Mouse (Mus musculus) heart, embryonic 11.5 days (tissue): ENCODE measurements at regions not wholly inside any gene's neighbourhood (a gene's known extent, or its start where the extent isn't known, plus 50 kb on each side); places are given as distances from the start of the nearest gene placed in this dataset.

Experiments
- ATAC-seq: fragments of 200-750 bp; cut with Nextera tagmentation; replicated peaks from 2 replicates; pipeline ENCODE4 v1.8.0; 2017; ENCODE audit warnings: moderate library complexity; ENCODE audit not compliant: insufficient number of reproducible peaks, low FRiP score, low TSS enrichment
- H3K27ac ChIP-seq: fragments of 300-500 bp; sonication (generic); 2 replicates; pipeline ENCODE4 v1.5.1; 2014; ENCODE audit warnings: mild to moderate bottlenecking, low read depth, low read length
- H3K27me3 ChIP-seq: fragments of 300-500 bp; sonication (generic); 2 replicates; pipeline ENCODE4 v1.6.1; 2014; ENCODE audit warnings: mild to moderate bottlenecking, low read length, mixed read lengths; ENCODE audit not compliant: control insufficient read depth, insufficient read depth
- H3K36me3 ChIP-seq: fragments of 300-500 bp; sonication (generic); 2 replicates; pipeline ENCODE4 v1.6.1; 2014; ENCODE audit warnings: mild to moderate bottlenecking, low read length, moderate library complexity, mixed read lengths; ENCODE audit not compliant: control insufficient read depth, insufficient read depth
- H3K4me1 ChIP-seq: fragments of 300-500 bp; sonication (generic); 2 replicates; pipeline ENCODE4 v1.6.1; 2014; ENCODE audit warnings: low read length; ENCODE audit not compliant: control insufficient read depth, insufficient read depth
- H3K4me2 ChIP-seq: fragments of 300-500 bp; sonication (generic); 2 replicates; pipeline ENCODE4 v1.6.1; 2014; ENCODE audit warnings: mild to moderate bottlenecking, moderate library complexity
- H3K4me3 ChIP-seq: fragments of 300-500 bp; sonication (generic); 2 replicates; pipeline ENCODE4 v1.5.1; 2014; ENCODE audit warnings: low read depth, low read length
- H3K9ac ChIP-seq: fragments of 300-500 bp; sonication (generic); 2 replicates; pipeline ENCODE4 v1.6.1; 2014; ENCODE audit warnings: mild to moderate bottlenecking, low read depth, low read length, moderate library complexity
- H3K9me3 ChIP-seq: fragments of 300-500 bp; sonication (generic); replicated peaks from 2 replicates; pipeline ENCODE4 v1.6.1; 2016; ENCODE audit warnings: low read length; ENCODE audit not compliant: control insufficient read depth
- WGBS: fragments of 180-500 bp; shearing (Covaris S2); extraction: QIAGEN DNeasy Blood & Tissue Kit; methylation state at CpG from one replicate; pipeline ENCODE4 v1.1.7; 2014; ENCODE audit not compliant: insufficient replicate concordance; 5-methylcytosine and 5-hydroxymethylcytosine counted together

DNA sequence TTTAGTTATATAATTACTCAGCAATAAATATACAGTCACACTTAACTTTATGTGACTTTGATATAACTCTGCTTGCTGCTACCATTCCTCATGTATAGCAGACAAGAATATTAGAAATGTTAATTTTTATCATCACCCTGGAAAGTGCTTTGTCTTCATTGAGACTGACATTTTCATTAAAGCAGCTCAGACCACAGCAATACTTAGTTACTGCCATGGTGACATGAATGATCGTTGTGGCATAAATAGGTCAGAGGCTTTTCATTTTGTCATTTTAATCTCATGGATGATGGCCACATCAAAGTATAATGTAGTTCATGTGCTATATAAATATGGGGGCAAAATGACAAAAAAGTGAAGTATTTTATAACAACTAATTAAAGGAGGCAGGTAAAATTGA lies 498.1 kb downstream of the Slc22a22 start:
- no peaks in the 10 kb centered on the region for H3K36me3 ChIP-seq
- no peak overlapping the region for H3K4me3 ChIP-seq
- 86% methylated on average over 1 of the region's 1 CpGs for WGBS
- no peak overlapping the region for H3K9ac ChIP-seq
- ATAC-seq, result no peak
- no peaks in the 10 kb centered on the region for H3K9me3 ChIP-seq
- no peaks in the 10 kb centered on the region for H3K4me1 ChIP-seq
- no peak overlapping the region for H3K27ac ChIP-seq
- no peak overlapping the region for H3K4me2 ChIP-seq
- H3K27me3 ChIP-seq, result no peaks in the 10 kb centered on the region

DNA sequence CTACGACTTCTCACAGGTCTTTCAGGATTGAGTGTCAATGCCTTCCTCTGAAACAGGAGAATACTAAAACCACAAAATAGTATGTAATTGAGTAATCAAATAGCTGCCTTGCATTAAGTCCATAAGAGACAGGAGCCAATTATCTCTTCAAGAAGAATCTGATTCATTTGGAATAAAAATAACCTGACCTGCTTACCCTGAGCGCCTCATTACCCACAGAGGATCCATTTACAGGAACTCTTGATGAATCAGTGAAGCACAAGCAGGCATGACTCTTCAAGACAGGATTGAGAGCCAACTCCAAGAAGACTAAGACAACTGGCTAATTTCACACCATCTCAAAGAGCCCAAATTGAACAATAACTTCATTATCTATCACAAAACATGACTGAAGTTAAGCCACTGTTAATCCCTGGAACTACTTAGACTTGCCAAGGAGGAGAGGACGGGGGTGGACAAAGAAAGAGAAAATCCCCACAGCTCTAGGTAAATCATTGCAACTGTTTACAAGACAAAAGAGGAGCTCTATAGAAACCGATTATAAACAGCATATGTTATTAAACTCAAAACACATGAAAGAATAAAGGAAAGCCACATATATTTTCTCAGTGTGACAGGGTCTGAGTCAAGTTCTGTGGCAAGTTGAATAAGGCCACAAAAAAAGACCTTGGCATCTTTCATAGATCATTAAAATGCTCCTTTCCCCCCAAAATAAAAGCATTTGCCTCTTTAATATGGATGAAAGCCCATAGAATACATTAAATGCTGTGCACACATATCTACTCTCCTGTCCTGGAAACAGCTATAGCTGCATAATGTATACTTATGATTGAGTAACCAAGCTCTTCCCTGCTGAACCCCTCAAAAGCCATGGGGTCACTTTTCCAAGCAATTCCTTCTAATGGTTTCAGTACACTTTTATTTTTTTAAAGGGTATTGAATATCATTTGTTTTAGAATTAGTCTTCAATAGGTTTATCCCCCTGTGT lies 501.7 kb downstream of the Slc22a22 start:
- no peak for ATAC-seq
- Histone ChIP-seq H3K4me1 (no peaks in the 10 kb centered on the region), H3K27ac (no peak overlapping the region), H3K27me3 (no peaks in the 10 kb centered on the region), H3K9ac (no peak overlapping the region), H3K9me3 (no peaks in the 10 kb centered on the region), H3K4me2 (no peak overlapping the region), H3K36me3 (no peaks in the 10 kb centered on the region), H3K4me3 (no peak overlapping the region)
- WGBS, result 70% methylated on average over 4 of the region's 4 CpGs

DNA sequence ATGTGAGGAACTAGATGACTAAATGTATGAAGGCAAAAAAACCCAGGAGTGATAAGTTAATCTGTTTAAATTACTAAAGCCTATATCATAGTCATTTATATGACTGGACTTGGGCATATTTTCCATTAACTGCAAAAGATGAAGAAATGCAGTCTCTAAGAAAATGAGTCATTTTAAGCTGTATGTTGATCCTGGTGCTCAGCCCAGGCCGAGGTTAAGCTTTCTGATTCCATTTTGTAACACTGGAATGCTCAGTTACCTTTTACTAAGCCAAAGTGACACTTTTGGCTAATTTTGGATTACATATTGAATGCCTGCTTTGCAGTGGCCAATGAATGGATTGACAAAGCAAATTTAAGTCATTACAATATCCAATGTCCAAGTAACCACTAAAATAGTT lies 507.3 kb downstream of the Slc22a22 start:
- Histone ChIP-seq H3K4me3 (no peak overlapping the region), H3K36me3 (no peaks in the 10 kb centered on the region), H3K4me1 (no peaks in the 10 kb centered on the region), H3K9ac (no peak overlapping the region), H3K4me2 (no peak overlapping the region), H3K27me3 (no peaks in the 10 kb centered on the region), H3K9me3 (no peaks in the 10 kb centered on the region), H3K27ac (no peak overlapping the region)
- no peak for ATAC-seq
- WGBS, result 78% methylated on average over 1 of the region's 1 CpGs

DNA sequence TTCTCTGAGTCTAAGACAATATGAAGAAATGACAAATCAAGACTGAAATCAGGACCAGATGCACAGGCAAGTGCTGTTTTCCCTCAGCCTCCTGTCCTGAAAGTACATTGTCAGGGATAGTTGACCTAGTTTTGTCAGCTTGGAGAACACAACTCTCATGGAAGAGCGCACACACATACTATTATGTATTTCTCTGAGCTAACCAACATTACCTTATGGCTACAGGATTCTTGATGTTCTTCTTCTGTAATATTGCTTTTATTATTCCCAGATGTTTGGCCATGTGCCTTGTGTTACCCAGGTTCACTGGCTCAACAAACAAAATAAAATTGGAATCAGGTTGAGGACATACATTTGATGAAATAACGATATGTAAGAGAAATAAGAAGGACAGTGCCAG lies 521.1 kb downstream of the Slc22a22 start:
- ATAC-seq, result no peak
- Histone ChIP-seq H3K9ac (no peak overlapping the region), H3K27ac (no peak overlapping the region), H3K27me3 (no peaks in the 10 kb centered on the region), H3K9me3 (no peaks in the 10 kb centered on the region), H3K36me3 (no peaks in the 10 kb centered on the region), H3K4me3 (no peak overlapping the region), H3K4me1 (no peaks in the 10 kb centered on the region), H3K4me2 (no peak overlapping the region)
- WGBS, result 84% methylated on average over 2 of the region's 2 CpGs

DNA sequence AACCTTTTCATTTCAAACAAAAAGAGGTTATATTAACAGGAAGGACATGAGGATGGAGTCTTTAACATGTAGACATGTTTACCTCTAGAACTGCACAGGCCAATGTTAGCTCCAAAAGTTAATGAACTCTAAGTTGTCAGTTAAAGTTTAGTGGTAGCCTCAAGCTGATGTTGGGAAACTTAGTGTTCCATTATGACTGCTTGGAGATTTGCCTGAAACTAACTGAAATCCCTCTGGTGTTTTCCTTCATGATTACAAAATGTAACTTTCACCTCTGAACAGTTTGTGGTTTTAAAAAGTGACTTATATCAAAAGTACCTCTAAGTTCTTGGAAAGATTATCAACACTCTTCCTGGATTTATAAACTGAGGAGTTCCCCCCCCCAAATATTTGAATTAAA lies 525.2 kb downstream of the Slc22a22 start:
- ATAC-seq, result no peak
- Histone ChIP-seq H3K9me3 (no peaks in the 10 kb centered on the region), H3K9ac (no peak overlapping the region), H3K36me3 (no peaks in the 10 kb centered on the region), H3K27me3 (no peaks in the 10 kb centered on the region), H3K4me1 (no peaks in the 10 kb centered on the region), H3K27ac (no peak overlapping the region), H3K4me2 (no peak overlapping the region), H3K4me3 (no peak overlapping the region)

DNA sequence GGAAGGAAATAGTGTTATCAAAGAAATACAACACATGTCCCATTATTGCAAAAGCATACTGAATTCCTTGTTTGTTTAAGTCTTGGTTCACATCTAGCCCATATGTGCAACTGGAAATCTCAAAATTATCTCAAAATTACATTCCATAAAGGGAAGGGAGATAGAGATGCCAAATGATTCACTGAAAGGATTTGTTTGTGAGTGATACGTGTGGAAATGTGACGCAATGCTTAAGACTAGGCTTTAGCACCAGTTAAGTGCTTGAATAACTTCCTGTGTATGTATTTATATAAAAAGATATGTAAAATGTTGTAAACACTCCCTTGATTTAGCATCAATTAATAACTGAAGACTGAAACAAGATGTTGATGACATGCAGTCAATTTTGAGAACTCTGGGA lies 526.6 kb downstream of the Slc22a22 start:
- Histone ChIP-seq H3K27ac (no peak overlapping the region), H3K4me2 (no peak overlapping the region), H3K4me1 (no peaks in the 10 kb centered on the region), H3K4me3 (no peak overlapping the region), H3K27me3 (no peaks in the 10 kb centered on the region), H3K9me3 (no peaks in the 10 kb centered on the region), H3K9ac (no peak overlapping the region), H3K36me3 (no peaks in the 10 kb centered on the region)
- WGBS, result 67% methylated on average over 2 of the region's 2 CpGs
- no peak for ATAC-seq

DNA sequence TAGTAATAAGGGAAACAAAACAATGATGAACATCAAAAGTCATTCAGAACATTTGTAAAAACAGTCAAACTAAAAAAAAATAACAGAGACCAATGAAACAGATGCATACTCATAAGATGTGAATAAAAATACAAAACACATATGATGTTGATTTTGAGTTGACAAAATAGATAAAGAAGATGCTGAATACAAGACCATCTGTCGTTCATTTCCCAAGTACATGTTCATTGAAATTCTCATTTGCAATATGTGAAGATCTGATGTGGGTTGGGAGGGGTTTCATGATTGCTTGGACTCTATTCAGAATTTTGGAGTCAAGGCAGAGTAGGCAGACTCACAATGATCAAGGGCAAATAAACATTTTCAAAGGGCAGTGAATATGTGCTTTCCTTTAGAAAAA lies 536.5 kb downstream of the Slc22a22 start:
- Histone ChIP-seq H3K9me3 (no peaks in the 10 kb centered on the region), H3K27ac (no peak overlapping the region), H3K4me1 (no peaks in the 10 kb centered on the region), H3K27me3 (no peaks in the 10 kb centered on the region), H3K36me3 (no peaks in the 10 kb centered on the region), H3K4me2 (no peak overlapping the region), H3K4me3 (no peak overlapping the region), H3K9ac (no peak overlapping the region)
- ATAC-seq, result no peak
- WGBS, result 91% methylated on average over 1 of the region's 1 CpGs

DNA sequence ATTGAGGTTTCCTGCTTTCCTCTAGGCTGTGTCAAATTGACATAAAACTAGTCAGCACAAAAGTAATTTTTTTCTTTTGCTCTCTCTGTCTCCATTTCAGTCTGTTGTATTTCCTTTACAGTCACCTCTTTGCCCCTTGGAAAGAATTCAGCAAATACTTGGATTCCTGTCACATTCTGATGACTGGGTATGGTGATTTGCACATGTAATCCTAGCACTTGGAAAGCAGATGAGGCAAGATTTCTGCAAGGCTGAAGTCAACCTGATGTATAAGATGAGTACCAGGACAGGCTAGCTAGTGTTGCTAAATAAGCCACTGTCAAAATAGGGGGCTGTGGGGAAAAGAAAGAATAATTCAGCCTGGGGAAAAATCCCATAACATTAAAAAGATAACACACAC lies 580.9 kb downstream of the Slc22a22 start:
- Histone ChIP-seq H3K36me3 (no peaks in the 10 kb centered on the region), H3K4me1 (no peaks in the 10 kb centered on the region), H3K9ac (no peak overlapping the region), H3K27ac (no peak overlapping the region), H3K4me3 (no peak overlapping the region), H3K9me3 (no peaks in the 10 kb centered on the region), H3K4me2 (no peak overlapping the region), H3K27me3 (no peaks in the 10 kb centered on the region)
- no peak for ATAC-seq

DNA sequence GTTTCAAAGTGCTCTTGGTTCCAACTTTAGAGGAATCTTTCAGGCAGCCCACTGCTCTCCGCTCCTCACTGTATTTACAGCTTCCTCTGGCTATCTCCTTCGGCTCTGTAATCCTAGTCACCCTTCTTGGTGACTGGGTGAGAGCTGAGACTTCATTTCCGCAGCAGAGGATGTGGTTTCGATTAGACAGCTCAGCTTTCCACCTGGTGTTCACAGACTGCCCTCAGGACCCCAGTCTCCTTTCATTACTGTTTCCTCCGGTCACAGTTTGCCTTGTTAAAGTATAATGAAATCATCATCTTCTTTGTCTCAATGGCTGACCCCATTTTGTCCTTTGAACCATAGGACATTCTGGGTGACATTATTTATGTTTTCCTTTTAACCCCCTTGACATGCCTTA lies 595.9 kb downstream of the Slc22a22 start:
- H3K4me2 ChIP-seq, result no peak overlapping the region
- H3K4me3 ChIP-seq, result no peak overlapping the region
- no peaks in the 10 kb centered on the region for H3K27me3 ChIP-seq
- 54% methylated on average over 5 of the region's 5 CpGs for WGBS
- no peaks in the 10 kb centered on the region for H3K4me1 ChIP-seq
- no peak for ATAC-seq
- no peaks in the 10 kb centered on the region for H3K36me3 ChIP-seq
- 0 out of 2 replicates have a peak, but pooled peaks cover 3% of the 10 kb centered on the region for H3K9me3 ChIP-seq
- H3K27ac ChIP-seq, result no peak overlapping the region
- H3K9ac ChIP-seq, result no peak overlapping the region
